Mouse (Mus musculus) spleen, postnatal 14 days (tissue): Measurements from ENCODE around the gene Mrps10.
"Not testable (repeated sequence)": the region's sequence is repeated elsewhere in the genome, so short reads cannot be mapped to it uniquely, and the experiment has no call there.

Experiments
- DNase-seq, 2 experiments: peaks; one replicate each; pipeline ENCODE4 v3.0.0; 2021 to 2022; ENCODE audit warnings: low spot score in 2 of 2

Mrps10 gene

GRCm38 (mm10) chr17:47381917-47382316 lies 13.2 kb downstream of the Mrps10 start:
- DNase-seq, result no peak

DNA sequence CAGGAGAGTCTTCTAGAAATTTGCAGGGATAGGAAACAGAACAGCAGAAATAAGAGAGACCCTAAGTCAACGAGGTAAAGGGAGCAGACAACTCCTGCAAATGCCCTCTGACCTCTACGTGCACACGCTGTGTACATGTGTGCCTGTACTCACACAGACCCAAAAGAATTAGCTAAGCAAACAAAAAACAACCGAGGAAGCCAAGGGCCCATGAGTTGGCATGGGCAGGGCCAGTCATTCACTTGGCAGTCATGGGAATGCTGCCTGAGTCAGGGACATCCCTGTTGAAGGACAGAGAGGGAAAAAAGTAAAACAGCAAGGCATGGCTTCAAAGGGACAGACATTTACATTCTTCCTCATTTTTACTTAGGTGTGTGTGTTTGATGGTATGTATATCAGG lies 14.6 kb downstream of the Mrps10 start:
- no peak for DNase-seq

DNA sequence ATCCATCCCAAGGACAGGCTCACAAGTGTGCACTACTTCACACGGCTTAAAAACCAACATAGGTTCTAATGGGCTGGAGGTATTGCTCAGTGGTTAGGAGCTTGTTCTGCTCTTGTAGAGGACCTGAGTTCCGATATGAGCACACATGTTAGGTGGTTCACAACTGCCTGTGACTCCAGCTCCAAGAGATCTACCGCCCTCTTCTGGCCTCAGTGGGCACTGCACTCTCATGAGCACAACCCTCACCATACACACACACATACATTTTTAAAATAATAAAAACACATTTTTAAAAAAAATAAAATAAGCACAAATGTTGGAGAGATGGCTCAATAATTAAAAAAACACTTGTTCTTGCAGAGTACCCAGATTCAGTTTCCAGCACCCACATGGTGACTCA lies 15.4 kb downstream of the Mrps10 start:
- DNase-seq, result no peak

DNA sequence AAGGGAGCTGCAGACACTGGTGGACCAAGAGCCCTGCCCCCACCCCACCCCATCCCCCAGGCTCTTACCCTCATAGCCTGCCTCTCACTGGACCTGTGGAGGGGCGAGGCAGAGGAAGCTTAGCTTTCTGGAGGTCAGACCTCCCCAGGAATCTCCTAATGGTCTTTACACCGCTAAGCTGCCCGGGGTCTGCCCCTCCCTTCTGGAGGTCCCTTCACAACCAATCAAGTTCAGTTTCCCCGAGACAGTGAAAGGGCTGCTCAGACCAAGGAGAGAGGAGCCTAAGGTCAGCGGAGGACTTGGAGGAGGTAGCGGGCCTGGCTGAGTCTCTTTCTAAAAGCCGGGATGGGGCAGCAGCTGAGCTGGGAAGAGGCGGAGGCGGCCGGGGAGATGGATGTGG lies 16.5 kb downstream of the Mrps10 start, which contains the start of gene Guca1b:
Gene Guca1b (plus strand): TSS at position 249 of the 400 bp plus-strand sequence.
- DNase-seq, result no peak

- peak; percentile 29 to 64 for DNase-seq
Measured at GRCm38 (mm10) chr17:47386649-47387048, 18.0 kb downstream of the Mrps10 start.

DNA sequence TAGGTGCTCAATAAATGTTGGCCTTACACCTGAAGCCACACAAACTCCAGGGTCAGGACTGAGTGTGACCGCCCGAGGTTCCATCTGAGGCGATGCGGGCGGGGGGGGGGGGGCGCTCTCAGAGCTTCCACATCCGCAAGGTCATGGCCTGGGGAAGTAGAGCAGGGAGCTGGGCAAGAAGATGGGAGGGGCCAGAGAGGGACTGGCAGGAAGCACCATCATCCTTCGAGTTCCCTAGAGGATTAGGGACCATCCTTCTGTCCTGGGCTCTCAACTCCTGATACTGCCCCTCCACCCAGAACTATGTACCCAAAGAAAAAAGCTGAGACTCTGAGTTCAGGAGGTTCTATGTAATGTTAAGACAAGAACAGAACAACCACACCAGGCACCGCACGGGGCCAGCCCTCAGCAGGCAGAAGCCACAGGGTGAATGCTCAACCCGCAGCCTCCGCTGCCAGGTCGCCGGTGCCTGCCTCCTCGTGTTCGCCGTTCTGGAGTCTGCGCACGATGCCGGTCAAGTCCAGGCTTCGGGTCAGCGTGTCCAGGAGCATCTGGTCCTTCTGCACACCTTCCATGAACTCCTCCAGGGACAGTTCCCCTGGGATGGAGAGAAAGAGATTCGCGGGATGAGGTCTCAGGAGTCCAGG lies 25.7 kb downstream of the Mrps10 start:
- no peak for DNase-seq

DNA sequence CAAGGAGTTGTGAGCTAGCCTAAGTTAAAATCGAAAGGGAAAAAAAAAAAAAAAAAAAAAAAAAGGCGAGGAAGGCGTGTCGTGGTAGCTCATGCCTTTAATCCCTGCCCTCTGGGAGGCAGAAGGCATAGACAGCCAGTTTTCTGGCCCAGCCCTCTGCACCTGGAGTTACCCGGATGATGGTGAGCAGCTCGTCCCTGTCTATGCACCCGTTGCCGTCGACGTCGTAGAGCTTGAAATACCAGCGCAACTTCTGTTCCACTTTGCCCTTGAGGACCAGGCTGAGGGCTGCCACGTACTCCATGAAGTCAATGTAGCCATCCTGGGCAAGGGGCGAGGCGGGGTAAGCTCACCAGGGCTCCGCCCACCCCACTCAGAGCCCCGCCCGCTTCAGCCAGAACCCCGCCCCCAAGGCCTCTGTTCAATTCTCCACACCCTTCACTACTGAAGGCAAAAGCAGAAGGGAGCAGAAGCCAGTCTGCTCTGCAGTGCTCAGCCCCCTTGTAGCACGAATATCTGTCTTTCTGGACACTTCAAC lies 26.8 kb downstream of the Mrps10 start:
- peak in 1 of 2 experiments; percentile 23 for DNase-seq

GRCm38 (mm10) chr17:47399091-47399490 lies 30.4 kb downstream of the Mrps10 start:
- no peak for DNase-seq

DNA sequence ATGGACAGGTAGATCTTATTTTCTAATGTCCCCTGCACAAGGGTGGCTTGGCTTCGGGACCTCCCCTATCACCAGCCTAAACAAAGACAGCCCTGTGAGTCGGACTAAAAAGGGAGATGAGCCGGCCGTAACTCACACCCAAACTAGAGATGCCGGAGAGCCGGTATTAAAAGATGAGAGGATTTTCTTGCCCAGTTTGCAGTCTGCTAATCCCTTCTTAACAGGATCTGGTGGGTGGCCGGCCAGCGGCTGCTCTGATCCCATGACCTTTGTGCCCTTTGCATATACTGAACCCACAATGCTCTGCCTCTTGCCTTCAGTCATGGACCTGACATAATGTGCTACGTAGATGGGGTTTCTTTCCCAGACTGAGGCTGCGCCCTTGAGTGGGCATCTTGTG lies 31.8 kb downstream of the Mrps10 start, which contains the start of gene Guca1a:
Gene Guca1a (minus strand): TSS at position 134 of the 400 bp plus-strand sequence.
- DNase-seq, result no peak

DNA sequence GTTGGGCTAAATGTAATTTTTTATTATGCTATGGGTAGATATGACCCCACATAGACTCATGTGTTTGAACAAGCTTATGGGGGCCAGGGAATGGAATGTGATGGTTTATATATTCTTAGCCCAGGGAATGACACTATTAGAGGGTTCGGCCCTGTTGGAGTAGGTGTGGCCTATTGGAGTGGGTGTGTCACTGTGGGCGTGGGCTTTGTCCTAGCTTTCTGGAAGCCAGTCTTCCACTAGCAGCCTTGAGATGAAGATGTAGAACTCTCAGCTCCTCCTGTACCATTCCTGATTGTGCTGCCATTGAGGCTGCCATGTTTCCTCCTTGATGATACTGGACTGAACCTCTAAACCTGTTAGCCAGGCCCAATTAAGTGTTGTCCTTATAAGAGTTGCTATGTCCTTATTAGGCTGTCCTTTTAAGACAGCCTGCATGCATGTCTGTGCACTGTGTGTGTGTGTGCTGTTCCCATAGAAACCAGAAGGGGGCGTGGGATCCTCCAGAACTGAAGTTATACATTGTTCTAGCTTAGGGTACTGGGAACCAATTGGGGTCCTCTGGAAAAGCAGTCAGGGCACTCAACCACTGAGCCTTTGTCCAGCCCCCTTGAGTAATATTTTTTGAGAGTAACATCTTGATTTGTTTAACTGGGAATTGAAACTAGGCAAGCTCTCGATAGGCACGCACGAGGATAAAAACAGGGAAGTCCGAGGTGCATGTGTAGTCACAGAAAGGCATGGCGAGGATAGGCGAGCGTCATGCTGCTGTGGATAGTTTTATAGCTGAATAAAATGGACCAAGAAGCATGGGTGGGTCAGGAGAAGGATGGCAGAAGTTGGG lies 39.2 kb downstream of the Mrps10 start:
- DNase-seq, result no peak

DNA sequence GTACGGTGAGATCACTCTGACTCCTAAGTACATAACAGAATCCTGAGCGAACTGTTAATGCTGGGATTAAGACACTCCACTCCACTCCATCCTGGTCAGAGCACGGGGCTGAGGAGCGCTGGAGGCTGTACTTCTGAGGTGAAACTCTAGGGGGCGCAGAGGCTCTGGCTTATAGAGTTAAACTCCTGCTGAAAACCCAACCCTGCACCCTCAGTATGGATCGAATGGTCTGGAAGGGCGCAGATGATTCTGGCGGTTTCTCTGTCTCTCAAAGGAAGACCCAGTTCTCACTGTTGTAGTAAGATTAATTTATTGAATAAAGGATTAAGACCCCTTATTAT lies 39.8 kb downstream of the Mrps10 start:
- DNase-seq, result peak in 1 of 2 experiments; percentile 45

DNA sequence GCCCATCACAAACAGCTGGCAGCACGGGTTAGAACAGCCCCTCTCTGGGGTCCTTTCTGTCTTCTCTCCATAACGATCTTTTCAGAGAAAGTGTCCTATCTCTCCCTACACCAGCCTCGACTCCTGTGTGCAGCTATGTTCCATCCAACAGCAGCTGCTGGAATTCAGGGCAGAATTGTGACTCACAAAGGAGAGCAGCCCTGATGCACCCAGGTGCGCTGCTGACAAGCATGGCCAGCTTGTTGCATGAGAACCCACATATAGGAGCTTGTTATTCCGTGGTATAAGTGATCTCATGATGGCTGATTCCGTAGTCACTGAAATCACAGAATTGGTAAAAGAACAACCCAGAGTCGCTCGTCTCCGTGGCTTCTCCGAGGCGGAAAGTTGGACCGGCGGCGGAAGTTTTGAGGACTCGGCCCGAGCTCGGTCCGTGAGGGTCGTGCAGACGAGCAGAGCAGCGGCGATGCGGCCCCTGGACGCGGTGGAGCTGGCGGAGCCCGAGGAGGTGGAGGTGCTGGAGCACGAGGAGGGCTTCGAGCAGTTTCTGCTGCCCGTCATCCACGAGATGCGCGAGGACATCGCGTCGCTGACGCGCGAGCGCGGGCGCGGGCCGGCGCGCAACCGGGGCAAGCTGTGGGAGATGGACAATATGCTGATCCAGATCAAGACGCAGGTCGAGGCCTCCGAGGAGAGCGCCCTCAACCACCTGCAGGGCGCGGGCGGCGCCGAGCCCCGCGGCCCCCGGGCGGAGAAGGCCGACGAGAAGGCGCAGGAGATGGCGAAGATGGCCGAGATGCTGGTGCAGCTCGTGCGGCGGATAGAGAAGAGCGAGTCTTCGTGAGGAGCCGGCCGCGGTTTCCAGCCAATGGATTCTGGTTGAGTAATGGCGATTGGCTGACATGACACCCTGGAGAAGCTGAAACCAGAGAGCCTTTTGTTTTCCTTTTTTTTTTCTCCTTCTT lies 41.5 kb downstream of the Mrps10 start:
- not testable (repeated sequence) for DNase-seq

GRCm38 (mm10) chr17:47420195-47420594 lies 51.5 kb downstream of the Mrps10 start:
- no peak for DNase-seq

DNA sequence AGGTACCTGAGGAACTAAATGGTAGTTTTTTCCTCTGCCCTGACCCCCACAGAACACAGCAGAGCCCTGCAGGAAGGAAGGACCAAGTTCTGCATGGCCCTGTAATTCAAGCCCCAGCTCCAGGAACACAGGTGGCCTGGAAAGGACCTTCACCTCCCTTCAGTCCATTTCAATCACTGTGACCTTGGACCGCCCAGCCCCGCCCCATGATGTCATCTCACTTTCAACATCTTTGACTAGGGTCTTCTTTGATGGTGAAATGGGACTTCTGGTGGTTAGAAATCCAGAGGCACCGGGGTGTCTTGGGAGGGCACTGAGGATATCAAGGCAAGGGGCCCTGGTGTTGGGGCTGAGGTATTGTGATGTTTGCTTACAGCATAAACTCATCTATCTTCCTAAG lies 52.9 kb downstream of the Mrps10 start:
- no peak for DNase-seq

DNA sequence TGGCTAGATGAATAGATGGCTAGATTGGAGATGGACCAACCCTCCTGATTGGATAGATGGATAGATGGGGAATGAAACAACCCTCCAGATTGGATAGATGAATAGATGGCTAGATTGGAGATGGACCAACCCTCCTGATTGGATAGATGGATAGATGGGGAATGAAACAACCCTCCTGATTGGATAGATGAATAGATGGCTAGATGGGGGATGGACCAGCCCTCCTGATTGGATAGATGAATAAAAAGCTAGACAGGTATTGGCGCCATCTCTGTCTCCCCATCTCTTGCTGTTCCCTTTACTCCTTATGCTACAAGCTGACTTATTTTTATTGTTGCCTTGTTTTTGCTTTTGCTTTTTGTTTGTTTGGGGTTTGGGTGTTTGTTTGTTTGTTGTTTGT lies 53.9 kb downstream of the Mrps10 start:
- DNase-seq, result not testable (repeated sequence)

DNA sequence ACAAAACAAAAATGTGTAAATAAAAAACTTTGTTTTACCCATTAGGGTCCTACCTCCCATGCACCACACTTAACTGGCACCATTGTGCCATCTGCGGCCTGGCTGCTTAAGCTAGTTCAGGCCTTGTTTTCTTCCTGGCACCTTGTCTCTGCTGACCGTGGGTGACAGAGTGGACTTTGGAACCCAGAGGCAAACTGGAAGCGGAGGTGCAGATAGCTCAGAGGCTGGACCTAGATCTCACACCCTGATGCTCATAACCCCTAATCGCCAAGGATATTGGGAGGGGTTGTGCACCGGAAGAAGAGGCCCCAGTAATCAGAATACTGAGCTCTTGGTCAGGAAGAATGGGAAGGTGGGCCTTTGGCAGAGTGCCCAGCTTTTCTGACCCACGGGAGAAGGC lies 55.5 kb downstream of the Mrps10 start:
- no peak for DNase-seq

GRCm38 (mm10) chr17:47427316-47427715 lies 58.6 kb downstream of the Mrps10 start:
- no peak for DNase-seq

- DNase-seq, result no peak
Measured at GRCm38 (mm10) chr17:47428831-47429304, 60.2 kb downstream of the Mrps10 start.

- no peak for DNase-seq
Measured at GRCm38 (mm10) chr17:47430815-47431214, 62.1 kb downstream of the Mrps10 start.
